Mouse (Mus musculus) small intestine, adult 2 months (tissue): Measurements from ENCODE around the gene Nubpl.

Source experiments
- CTCF ChIP-seq: fragments of 200-500 bp; IDR thresholded peaks from 2 replicates; pipeline ENCODE4 v1.5.1; 2012; ENCODE audit warnings: low read depth, mild to moderate bottlenecking, control low read depth, inconsistent platforms, low read length, moderate library complexity, mixed read lengths; ENCODE audit not compliant: insufficient replicate concordance, insufficient read length; ENCODE audit errors: extremely low read depth
- POLR2A ChIP-seq: fragments of 200-500 bp; IDR thresholded peaks from 2 replicates; pipeline ENCODE4 v1.6.1; 2012; ENCODE audit warnings: low read depth, mild to moderate bottlenecking, control low read depth, inconsistent platforms, low read length, moderate library complexity

GRCm38 (mm10) chr12:52350276-52350675 is 252.7 kb downstream of the Nubpl start:
- TF ChIP-seq POLR2A (no peak), CTCF (no peak)
